Mouse (Mus musculus) testis, postnatal 14 days (tissue): Measurements from ENCODE around the gene Deup1.

Source experiments
- DNase-seq: peaks from one replicate; pipeline ENCODE4 v3.0.0; 2021; ENCODE audit warnings: low spot score

Gene Deup1

GRCm38 (mm10) chr9:15531204-15531603 lies 96.5 kb downstream of the Deup1 start:
- DNase-seq = no peak

GRCm38 (mm10) chr9:15529965-15530320 lies 97.8 kb downstream of the Deup1 start:
- DNase-seq = no peak

- no peak for DNase-seq
These were observed 98.3 kb downstream of the Deup1 start for GRCm38 (mm10) chr9:15529275-15529964.

GRCm38 (mm10) chr9:15528368-15528767 lies 99.4 kb downstream of the Deup1 start:
- no peak for DNase-seq

GRCm38 (mm10) chr9:15527846-15528245 lies 99.9 kb downstream of the Deup1 start:
- DNase-seq = no peak

- DNase-seq = no peak
These were observed 101.2 kb downstream of the Deup1 start for GRCm38 (mm10) chr9:15526539-15526938.

- peak; percentile 29 for DNase-seq
These were observed 102.5 kb downstream of the Deup1 start for GRCm38 (mm10) chr9:15525246-15525645.

- DNase-seq = no peak
These were observed 104.1 kb downstream of the Deup1 start for GRCm38 (mm10) chr9:15523646-15524045.

GRCm38 (mm10) chr9:15522887-15523286 lies 104.8 kb downstream of the Deup1 start:
- no peak for DNase-seq

- peak; percentile 79 for DNase-seq
These were observed 105.4 kb downstream of the Deup1 start for GRCm38 (mm10) chr9:15522348-15522747.

GRCm38 (mm10) chr9:15517979-15518378 lies 109.8 kb downstream of the Deup1 start:
- DNase-seq = no peak

- no peak for DNase-seq
These were observed 111.7 kb downstream of the Deup1 start for GRCm38 (mm10) chr9:15516007-15516406.

- DNase-seq = no peak
These were observed 114.8 kb downstream of the Deup1 start for GRCm38 (mm10) chr9:15512918-15513317.

- DNase-seq = no peak
These were observed 117.0 kb downstream of the Deup1 start for GRCm38 (mm10) chr9:15510557-15511310.
